Mouse (Mus musculus) kidney, postnatal 10 days (tissue): ENCODE results near the gene Atox1.
A peak's percentile ranks its signal among the peaks of the same experiment; 100 is the strongest.

Experiments
- DNase-seq: peaks from one replicate; pipeline ENCODE4 v3.0.0; 2021; ENCODE audit warnings: mixed read lengths

Gene Atox1

DNA sequence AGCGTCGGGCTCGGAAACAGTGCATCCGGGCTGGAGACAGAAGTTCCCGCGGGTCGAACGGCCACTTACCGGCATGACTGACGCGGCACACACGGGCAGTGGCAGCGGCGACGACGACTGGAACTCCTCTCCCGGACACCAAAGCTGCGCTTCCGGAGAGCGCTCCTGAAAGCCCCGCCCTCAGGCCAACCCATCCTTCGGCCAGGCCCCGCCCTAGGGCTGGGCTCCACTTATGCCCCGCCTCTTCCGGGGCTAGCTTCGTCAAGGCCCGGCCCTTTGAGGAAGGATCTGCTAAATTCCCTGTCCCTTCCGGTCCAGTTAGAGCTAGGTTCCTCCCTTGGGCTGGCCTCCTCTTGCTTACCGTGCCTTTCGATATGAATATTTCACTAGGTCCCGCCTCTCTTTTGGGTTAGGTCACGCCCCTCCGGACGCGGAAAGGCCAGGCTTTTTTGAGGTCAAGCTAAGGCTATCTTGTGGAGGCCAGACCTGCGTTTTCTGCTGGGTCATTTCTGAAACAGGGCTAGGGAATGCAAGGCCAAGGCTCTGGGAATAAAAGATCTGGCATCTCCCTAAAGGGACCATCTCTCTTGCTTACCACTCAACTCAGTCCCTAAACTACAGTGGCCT lies at the start of gene Atox1:
Gene Atox1 (minus strand): TSS at position 221 of the 627 bp plus-strand sequence.
- peak; percentile 97 for DNase-seq

DNA sequence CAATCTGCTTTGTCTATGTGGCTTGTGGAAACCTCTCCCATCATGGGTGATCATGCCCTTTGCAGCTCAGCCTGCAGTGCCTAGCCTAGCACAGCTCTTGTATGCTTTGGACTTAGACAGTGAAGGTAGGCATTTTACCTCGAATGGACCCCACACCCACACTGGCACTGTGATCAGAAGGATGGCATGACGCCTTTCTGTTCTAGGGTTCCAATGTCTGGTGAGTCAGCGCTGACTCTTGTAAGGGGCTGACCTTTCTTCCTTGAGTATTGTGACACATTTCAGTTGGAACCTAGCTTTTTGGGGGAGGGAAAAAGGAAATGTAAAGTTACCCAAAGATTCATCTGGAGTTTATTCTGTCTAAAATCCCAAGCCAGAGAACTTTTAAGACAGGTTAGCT lies 44.4 kb upstream of the Atox1 start:
- no peak for DNase-seq

- DNase-seq, result no peak
Observed at GRCm38 (mm10) chr11:55502886-55503285, 41.8 kb upstream of the Atox1 start.

- DNase-seq, result no peak
Observed at GRCm38 (mm10) chr11:55501955-55502531, 41.0 kb upstream of the Atox1 start.

DNA sequence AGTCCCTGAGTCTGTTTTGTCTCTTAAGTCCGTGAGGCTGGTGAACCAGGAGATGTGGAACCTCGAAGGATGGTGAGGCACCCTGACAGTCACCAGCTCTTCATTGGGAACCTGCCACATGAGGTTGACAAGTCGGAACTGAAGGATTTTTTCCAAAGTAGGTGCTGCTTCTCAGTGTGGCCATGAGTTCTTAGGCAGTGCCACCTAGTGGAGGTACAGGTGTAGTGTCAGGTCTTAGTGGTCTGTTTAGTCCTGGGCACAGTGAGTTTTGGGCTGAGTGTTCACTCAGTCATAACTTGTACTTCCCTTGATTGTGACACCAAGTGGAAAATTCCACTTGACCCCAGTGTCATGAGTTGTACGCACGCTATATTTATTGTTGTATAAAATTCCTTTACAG lies 36.8 kb upstream of the Atox1 start:
- DNase-seq, result peak; percentile 62

DNA sequence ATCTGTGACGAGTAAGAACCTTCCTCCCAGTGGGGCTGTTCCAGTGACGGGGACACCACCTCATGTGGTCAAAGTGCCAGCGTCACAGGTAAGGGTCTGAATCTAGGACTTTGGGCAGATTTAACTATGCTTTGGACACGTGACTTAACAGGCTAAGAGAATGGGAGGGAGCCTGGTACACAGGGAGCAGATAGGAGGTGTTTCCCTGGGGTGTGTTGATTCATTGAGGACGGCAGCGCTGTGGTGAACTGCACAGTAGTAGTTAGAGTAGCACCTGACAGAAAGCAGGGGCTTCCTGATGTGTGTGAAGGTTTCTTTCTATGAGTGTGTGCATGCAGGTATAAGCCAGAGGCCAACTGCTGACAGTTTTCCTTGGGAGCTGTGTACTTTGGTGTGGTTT lies 35.1 kb upstream of the Atox1 start:
- no peak for DNase-seq

- no peak for DNase-seq
Observed at GRCm38 (mm10) chr11:55485443-55485842, 24.4 kb upstream of the Atox1 start.

GRCm38 (mm10) chr11:55473219-55473618 lies 12.2 kb upstream of the Atox1 start:
- no peak for DNase-seq

GRCm38 (mm10) chr11:55471467-55471866 lies 10.4 kb upstream of the Atox1 start:
- no peak for DNase-seq

DNA sequence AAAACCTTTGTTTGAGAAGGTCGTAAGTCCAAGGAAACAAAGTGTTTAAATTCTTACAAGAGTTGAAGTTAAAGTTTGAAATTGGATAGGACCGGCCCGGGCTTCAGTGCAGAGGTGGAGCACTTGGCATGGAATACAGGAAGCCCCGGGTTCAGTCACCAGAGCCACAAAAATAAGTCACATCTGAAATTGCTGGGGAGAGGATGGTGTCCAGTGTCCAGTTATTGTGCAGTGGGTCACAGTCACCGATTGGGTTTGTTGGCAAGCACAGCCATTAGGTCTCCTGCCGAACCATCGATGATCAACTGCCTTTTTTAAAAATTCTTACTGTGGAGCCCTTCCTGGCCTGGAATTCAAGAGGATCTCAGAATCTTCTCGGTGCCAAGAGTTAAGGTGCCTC lies 9.7 kb upstream of the Atox1 start:
- DNase-seq, result peak; percentile 25

DNA sequence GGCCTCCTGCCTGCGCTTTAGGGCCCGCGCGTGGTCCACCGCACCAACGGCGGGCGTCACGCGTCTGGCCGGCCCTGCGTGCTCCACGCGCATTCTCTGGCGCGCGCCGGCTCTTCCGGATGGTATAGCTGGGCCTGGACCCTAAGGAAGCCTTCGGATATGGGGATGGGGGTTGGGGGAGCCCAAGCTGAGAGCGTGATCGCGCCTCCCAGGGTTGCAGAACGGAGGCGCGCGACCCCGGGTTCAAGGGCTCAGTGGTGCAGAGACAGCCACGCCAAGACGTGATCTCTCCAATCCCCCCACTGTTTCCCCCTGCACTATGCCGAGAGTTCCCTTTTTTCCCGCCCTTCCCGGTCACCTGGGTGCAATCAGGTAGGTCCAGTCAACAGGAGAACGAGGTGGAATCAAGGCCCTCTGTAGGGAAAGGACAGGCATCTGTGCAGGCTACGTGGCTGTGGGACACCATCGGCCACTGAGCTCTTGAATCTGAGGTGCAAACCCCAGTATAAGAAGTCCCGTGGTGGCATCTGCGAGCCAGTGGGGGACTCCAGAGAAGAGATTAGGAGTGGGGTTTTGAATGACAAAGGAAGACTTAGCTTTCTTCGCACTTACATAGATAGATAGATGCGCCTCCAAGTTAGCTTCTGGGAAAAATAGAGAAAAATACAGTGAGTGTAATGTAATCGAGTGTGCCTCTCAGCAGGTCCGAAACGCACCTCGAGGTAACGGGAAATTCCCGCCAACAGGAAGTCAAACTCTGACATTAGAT lies 9.1 kb upstream of the Atox1 start:
- DNase-seq, result peak; percentile 62

- peak; percentile 99 for DNase-seq
Observed at GRCm38 (mm10) chr11:55469048-55469843, 8.2 kb upstream of the Atox1 start, which contains the start of gene G3bp1. Gene G3bp1, plus strand, starts transcription at chr11:55469685.

- DNase-seq, result no peak
Observed at GRCm38 (mm10) chr11:55468611-55469047, 7.6 kb upstream of the Atox1 start.

DNA sequence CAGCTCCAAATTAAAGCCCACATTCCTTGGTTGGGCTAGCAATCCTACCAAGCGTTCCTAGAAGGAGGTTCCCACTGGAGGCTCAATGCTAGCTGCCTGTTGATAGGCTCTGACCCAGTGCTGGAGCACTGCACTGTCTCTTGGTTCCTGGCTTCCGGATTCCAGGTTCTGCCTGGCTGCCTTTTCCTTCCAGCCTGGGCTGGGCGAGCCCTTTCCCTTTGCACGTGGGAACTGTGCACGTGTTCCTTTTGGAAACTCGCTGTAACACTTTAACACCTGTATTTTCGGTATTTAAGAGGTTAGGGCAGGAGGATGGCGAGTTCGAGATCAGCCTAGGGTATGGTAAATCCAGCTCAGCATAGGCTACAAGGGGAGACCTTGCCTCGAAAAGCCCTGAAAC lies 7.0 kb upstream of the Atox1 start:
- peak; percentile 84 for DNase-seq

DNA sequence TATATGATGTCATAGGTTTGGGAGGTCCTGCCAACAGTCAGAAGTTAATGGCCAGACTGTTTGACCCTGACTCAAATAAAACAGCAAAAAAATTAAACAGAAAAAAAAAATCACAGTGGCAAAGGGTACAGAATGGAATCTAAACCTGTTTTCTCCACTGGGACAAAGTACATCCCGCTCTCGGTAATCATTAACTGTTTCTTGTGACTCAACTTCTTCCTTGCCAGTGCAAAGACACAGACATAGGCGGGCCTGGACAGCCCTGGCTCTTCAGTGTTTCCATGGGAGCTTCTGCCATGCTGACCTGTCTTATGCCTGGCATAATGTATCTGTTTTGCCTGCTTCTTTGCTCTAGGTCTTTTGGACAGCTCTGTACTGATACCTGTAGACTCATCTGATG lies 4.1 kb upstream of the Atox1 start:
- peak; percentile 43 for DNase-seq

GRCm38 (mm10) chr11:55464707-55465106 lies 3.7 kb upstream of the Atox1 start:
- DNase-seq, result no peak

GRCm38 (mm10) chr11:55462149-55462548 lies 1.1 kb upstream of the Atox1 start:
- DNase-seq, result no peak

DNA sequence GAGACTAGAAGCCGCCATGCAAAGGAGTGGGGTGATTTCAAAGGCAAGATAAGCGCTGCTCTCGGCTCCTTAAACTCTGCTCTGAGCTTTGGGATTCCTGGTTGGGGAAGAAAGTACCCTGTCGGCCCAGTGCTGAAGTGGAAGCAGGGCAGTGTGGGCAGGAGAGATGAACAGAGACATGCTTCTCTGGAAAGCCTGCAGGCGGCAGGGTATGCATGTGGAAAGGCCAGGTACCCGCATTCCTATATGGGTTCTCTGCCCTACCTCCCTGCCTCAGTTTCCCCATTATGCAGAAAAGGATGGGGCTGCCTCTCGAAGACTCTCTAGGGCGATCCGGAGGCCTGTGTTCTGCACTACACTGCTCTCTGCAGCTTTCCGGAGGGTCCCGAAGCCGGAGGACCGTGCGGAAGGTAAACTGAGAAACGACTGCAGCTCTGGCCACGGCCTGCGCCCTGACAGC lies 450 bp downstream of the Atox1 start:
- peak; percentile 50 for DNase-seq

GRCm38 (mm10) chr11:55459850-55460558 lies 1.0 kb downstream of the Atox1 start:
- no peak for DNase-seq

- peak; percentile 44 for DNase-seq
Observed at GRCm38 (mm10) chr11:55458501-55458900, 2.5 kb downstream of the Atox1 start.

DNA sequence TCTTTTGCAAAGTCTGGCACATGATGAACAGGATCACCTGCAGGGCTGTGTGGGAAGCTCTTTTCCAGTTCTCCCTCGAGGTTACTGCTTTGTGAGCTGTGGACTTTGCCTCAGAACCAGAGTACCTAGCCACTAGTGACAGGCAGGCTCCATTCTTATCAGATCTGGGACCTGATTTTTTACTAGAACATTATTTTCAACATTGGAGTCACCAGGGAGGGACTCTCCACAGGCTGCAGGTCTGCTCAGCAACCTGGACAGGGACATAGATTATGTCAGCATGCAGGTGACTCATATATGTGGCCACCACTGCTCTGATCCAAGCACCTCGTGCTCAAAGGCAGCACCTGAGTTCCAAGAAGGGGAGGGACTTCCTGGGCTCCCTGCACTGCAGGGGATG lies 5.9 kb downstream of the Atox1 start:
- no peak for DNase-seq

- no peak for DNase-seq
Observed at GRCm38 (mm10) chr11:55453640-55454039, 7.4 kb downstream of the Atox1 start.
